Mouse (Mus musculus): ENCODE data around the gene Tent4a. TPM values are rescaled to one million over a fixed set of nuclear protein-coding genes. Genes with fewer than 3 reads are reported as not detected.
A peak's percentile ranks its signal among the peaks of the same experiment; 100 is the strongest.

The Tent4a gene
- polyA plus RNA-seq, 1 experiment from 2014 or later, result 5.7 TPM

DNA sequence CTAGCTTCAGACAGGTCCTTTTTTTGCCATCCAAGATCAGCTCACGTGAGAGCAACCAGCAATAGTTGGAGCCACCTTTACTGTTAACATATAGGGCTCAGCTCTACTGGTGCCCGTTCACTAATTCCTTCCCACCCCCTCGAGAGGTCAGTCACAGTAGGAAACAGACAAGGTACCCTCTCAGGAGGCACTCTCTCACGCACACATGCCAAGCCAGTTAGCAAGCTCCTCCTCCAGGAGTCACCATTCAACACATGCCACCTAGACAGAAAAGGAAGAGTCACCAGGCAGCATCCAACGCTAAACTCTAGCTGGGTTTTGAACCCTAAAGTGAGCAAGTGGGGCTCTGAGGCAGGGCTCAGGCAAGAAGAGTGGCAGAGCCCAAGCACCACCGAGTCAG is 3.0 kb downstream of the Tent4a start:
- WGBS, result 33% methylated on average over 6 of the region's 6 CpGs
- H3K9ac ChIP-seq, result peak overlapping the region; percentile 32; the same call in 1 of the 2 replicates
- no peak overlapping the region for H3K27ac ChIP-seq
- no peaks in the 10 kb centered on the region for H3K9me3 ChIP-seq
- peaks cover 11% of the 10 kb centered on the region for H3K36me3 ChIP-seq
- peak overlapping the region; percentile 66 for H3K4me3 ChIP-seq
- no peak for ATAC-seq (ENCODE audit: borderline replicate concordance, extremely low read depth, low FRiP score, low TSS enrichment)
- peaks cover 53% of the 10 kb centered on the region for H3K4me1 ChIP-seq
- H3K27me3 ChIP-seq, result no peaks in the 10 kb centered on the region
- peak overlapping the region; percentile 77 for H3K4me2 ChIP-seq

DNA sequence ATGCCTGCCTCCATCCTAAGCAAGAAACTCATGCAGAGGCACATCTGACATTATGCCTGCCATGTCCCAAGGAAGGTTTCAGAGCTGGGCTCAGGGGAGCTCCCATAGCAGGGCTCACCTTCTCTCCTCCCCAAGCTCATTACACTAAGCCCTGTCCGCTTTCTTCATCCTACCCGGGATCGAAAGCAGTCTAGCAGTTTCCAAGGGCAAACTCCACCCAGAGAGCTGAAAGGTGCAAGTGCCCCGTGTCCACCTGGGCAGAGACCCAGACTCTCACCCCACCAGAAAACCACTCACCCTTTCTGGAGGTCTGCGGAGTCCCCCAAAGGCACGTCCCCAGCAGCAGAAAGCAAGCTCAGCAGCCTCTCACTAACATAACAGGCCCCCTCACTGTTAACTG is 3.5 kb downstream of the Tent4a start:
- Histone ChIP-seq H3K36me3 (peaks cover 11% of the 10 kb centered on the region), H3K27me3 (no peaks in the 10 kb centered on the region), H3K9me3 (no peaks in the 10 kb centered on the region), H3K4me3 (peak overlapping the region; percentile 66), H3K27ac (no peak overlapping the region), H3K4me2 (peak overlapping the region; percentile 77), H3K4me1 (peaks cover 52% of the 10 kb centered on the region), H3K9ac (peak overlapping the region; percentile 32; the same call in 1 of the 2 replicates)
- 80% methylated on average over 6 of the region's 6 CpGs for WGBS
- no peak for ATAC-seq (ENCODE audit: borderline replicate concordance, extremely low read depth, low FRiP score, low TSS enrichment)

DNA sequence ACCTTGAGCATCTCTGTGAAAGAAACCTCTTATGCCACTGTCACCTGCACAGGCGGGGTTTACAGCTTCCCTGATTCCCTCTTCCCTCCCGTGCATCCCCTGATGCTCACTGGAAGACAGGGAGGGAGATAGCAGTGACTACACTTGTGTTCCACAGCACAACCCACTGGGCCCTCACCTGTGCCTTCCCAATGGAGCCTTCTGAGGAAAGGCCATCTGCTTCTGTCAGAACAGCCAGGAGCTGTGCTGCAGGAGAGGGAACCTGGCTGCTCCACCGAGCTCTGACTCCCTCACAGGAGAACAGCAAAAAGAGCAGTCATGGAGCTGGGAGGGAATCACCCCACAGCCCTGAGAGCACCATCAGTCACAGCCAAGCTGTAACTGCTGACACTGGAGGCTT is 4.3 kb downstream of the Tent4a start:
- WGBS, result 81% methylated on average over 3 of the region's 3 CpGs
- H3K27me3 ChIP-seq, result no peaks in the 10 kb centered on the region
- no peak overlapping the region for H3K27ac ChIP-seq
- H3K4me3 ChIP-seq, result no peak overlapping the region
- H3K9ac ChIP-seq, result no peak overlapping the region
- H3K9me3 ChIP-seq, result no peaks in the 10 kb centered on the region
- H3K36me3 ChIP-seq, result peaks cover 11% of the 10 kb centered on the region
- H3K4me2 ChIP-seq, result no peak overlapping the region
- no peak for ATAC-seq (ENCODE audit: borderline replicate concordance, extremely low read depth, low FRiP score, low TSS enrichment)
- peaks cover 54% of the 10 kb centered on the region for H3K4me1 ChIP-seq

DNA sequence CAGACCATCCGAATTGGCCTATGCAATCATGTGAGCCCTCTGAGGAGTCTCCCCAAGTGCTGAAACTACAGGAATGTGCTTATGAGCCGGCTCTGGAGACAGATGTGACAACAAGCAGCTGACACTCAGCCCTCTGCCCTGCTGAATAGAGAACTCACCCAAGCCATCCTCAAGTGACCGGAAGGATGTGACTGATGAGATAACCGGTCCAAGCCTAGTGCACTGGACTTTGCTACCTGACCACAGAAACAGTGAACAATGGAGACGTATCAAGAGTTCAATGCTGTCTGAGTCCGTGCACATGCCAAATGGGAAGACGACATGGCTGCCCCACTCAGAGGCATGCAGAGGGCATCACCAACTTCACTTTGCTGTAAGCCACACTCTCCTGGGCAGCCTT is 5.9 kb downstream of the Tent4a start:
- H3K4me2 ChIP-seq, result no peak overlapping the region
- peaks cover 11% of the 10 kb centered on the region for H3K36me3 ChIP-seq
- H3K4me3 ChIP-seq, result no peak overlapping the region
- H3K4me1 ChIP-seq, result peaks cover 69% of the 10 kb centered on the region
- no peak overlapping the region for H3K9ac ChIP-seq
- 67% methylated on average over 7 of the region's 7 CpGs for WGBS
- H3K27me3 ChIP-seq, result no peaks in the 10 kb centered on the region
- ATAC-seq (ENCODE audit: borderline replicate concordance, extremely low read depth, low FRiP score, low TSS enrichment), result no peak
- no peak overlapping the region for H3K27ac ChIP-seq
- H3K9me3 ChIP-seq, result no peaks in the 10 kb centered on the region

DNA sequence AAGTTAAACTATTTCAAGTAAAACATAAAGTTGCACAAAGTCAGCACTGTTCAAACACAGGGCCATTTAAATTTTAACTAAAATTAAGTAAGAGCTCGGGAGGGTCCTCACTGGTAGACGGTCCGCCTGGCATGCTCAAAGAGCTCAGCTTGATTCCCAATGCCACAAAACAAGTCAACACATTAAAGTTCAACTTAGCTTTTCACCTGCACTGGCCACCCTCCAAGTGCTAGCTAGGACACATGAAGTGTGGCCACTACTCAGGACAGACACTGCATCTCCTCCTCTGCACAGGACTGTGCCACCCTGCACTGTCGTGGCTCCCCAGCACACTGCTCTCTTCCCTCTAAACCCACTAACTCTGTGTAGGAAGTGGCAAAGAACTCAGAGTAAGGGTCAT is 8.6 kb downstream of the Tent4a start:
- peak overlapping the region; percentile 45; the same call in 1 of the 2 replicates for H3K27ac ChIP-seq
- ATAC-seq (ENCODE audit: borderline replicate concordance, extremely low read depth, low FRiP score, low TSS enrichment), result no peak
- WGBS, result 57% methylated on average over 4 of the region's 4 CpGs
- no peak overlapping the region for H3K4me3 ChIP-seq
- H3K4me2 ChIP-seq, result peak overlapping the region; percentile 20
- H3K9ac ChIP-seq, result no peak overlapping the region
- H3K36me3 ChIP-seq, result peaks cover 11% of the 10 kb centered on the region
- H3K27me3 ChIP-seq, result no peaks in the 10 kb centered on the region
- no peaks in the 10 kb centered on the region for H3K9me3 ChIP-seq
- H3K4me1 ChIP-seq, result peaks cover 52% of the 10 kb centered on the region

DNA sequence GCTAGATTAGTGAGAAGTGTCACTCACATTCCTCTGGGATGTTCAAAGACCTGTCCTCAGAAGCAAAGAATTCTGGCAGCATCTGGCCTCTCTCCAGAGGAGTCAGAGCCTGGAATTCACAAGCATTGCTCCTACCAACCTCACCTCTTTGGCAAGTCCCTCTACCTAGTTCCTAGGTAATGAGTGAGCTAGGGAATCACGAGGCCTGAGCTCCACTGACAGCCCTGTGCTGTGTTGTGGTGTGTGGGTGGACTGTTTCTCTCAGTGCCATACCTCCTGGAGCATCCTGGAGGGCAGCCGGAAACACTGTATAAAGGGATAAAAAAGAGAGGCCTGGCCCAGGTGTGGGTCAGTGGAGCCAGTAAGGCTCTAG is 10.3 kb downstream of the Tent4a start:
- no peak for ATAC-seq (ENCODE audit: borderline replicate concordance, extremely low read depth, low FRiP score, low TSS enrichment)
- no peak overlapping the region for H3K4me3 ChIP-seq
- H3K27ac ChIP-seq, result no peak overlapping the region
- no peak overlapping the region for H3K9ac ChIP-seq
- 0 out of 2 replicates have a peak, but pooled peaks cover under 1% of the 10 kb centered on the region for H3K36me3 ChIP-seq
- H3K27me3 ChIP-seq, result no peaks in the 10 kb centered on the region
- H3K4me1 ChIP-seq, result peaks cover 47% of the 10 kb centered on the region
- H3K9me3 ChIP-seq, result no peaks in the 10 kb centered on the region
- H3K4me2 ChIP-seq, result no peak overlapping the region
- 68% methylated on average over 2 of the region's 2 CpGs for WGBS

DNA sequence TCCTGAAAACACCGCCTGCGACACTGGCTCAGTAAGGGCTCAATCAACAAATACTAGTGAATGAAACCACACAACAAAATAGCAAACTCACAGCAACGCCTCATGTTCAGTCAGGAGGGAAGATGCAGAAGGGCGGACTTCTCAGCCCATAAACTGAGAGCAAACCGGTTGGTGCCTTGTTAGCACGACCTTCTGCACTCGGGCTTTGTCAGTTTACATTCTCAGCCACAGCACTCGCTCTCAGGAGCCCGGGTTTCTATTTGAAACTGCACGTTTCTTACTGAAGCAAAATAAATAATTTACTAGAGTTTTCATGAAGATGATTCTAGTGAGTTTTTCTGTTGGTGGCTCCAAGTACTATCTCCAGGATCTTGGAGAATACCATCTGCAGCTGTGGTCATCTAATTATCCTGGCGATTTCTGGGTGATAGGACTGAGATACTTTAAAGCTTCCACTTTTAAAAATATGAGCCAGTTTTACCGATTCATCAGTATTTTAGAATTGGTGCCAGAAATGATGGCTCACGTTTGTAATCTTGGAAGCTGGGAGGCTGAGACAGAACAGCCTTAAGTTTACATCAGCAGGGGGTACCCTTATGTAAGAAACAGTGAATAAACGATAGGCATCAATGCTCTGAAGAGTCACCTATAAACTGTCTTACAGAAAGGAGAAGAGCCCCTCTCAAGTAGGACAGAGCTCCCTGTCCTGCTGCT is 10.8 kb downstream of the Tent4a start:
- no peaks in the 10 kb centered on the region for H3K9me3 ChIP-seq
- H3K4me3 ChIP-seq, result no peak overlapping the region
- H3K4me2 ChIP-seq, result no peak overlapping the region
- ATAC-seq (ENCODE audit: borderline replicate concordance, extremely low read depth, low FRiP score, low TSS enrichment), result no peak
- H3K36me3 ChIP-seq, result no peaks in the 10 kb centered on the region
- peaks cover 47% of the 10 kb centered on the region for H3K4me1 ChIP-seq
- H3K27me3 ChIP-seq, result no peaks in the 10 kb centered on the region
- H3K9ac ChIP-seq, result no peak overlapping the region
- no peak overlapping the region for H3K27ac ChIP-seq
- 31% methylated on average over 14 of the region's 14 CpGs for WGBS

DNA sequence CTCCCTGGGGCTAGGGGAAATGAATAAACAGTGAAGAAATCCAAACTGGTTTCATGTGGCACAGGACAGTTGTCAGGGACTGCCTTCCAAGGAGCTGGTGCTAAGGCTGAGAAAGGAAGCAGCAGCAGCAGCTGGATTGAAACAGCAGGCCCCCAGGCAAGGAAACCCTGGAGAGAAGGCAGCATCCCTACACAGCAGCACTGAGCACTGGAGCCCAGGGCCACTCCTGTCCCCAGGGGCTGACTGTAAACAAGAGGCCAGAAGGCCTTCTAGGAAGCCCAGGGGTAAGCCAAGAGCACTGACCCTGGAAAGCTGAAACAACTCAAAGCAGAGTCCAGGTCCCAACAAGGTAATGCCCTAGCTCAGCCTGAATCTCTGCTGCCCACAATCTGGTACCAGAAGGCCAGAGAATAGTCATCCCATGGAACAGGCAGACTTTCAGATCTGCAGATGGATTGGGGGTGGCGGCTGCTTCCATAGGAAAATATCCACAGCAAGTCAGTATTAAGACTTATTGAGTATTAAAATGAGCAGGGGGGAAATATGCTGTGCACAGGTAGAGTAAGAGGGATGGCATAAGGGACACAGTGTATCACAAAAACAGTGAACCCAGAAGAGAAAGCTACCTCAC is 12.1 kb downstream of the Tent4a start:
- no peak overlapping the region for H3K9ac ChIP-seq
- H3K9me3 ChIP-seq, result no peaks in the 10 kb centered on the region
- 93% methylated on average over 1 of the region's 1 CpGs for WGBS
- no peaks in the 10 kb centered on the region for H3K27me3 ChIP-seq
- H3K4me3 ChIP-seq, result no peak overlapping the region
- H3K4me2 ChIP-seq, result no peak overlapping the region
- H3K27ac ChIP-seq, result no peak overlapping the region
- H3K4me1 ChIP-seq, result peaks cover 50% of the 10 kb centered on the region
- H3K36me3 ChIP-seq, result no peaks in the 10 kb centered on the region
- no peak for ATAC-seq (ENCODE audit: borderline replicate concordance, extremely low read depth, low FRiP score, low TSS enrichment)

DNA sequence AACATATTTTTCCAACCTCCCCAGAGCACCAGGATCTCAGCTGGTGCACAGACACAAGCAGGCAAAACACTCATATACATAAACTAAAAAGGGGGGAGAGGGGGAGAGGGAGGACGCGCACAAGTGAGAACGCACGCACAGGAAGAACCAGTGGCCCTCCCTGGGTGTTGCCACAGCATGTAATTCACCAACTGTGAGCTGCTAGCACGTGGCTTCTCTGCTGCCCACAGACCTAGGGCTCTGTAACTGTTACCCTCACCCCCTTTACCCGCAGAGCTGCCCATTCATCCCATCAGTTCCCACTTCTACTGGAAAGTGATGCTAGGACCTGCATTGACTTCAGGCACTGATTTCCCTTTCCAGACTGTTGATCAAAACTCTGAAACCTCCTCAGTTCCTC is 15.3 kb downstream of the Tent4a start:
- Histone ChIP-seq H3K4me1 (peaks cover 21% of the 10 kb centered on the region), H3K27ac (no peak overlapping the region)
- ATAC-seq (ENCODE audit: borderline replicate concordance, extremely low read depth, low FRiP score, low TSS enrichment), result no peak

DNA sequence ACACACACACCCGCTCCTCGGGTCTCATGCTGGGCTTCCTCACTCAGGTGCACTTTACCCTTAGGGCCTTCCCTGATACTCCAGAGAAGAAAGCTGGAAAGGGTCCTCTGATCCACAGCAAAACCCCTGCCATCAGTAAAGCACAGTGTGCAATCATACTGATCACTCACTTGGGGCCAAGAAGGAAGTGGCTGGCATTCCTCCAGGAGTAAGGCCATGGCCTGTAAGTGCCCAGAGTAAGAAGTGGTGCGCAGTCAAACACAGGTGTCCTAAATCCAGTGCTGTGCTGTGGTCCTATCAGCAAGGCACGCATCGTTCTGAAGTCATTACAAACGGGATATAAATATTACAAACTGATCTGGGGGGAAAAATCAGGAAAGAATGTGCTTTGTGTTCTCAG is 17.0 kb downstream of the Tent4a start:
- H3K4me1 ChIP-seq, result peaks cover 15% of the 10 kb centered on the region
- H3K27ac ChIP-seq, result no peak overlapping the region
- H3K9me3 ChIP-seq, result no peaks in the 10 kb centered on the region
- WGBS, result 45% methylated on average over 6 of the region's 6 CpGs
- no peaks in the 10 kb centered on the region for H3K27me3 ChIP-seq
- H3K4me3 ChIP-seq, result no peak overlapping the region
- no peak overlapping the region for H3K4me2 ChIP-seq
- H3K9ac ChIP-seq, result no peak overlapping the region
- H3K36me3 ChIP-seq, result peaks cover 8% of the 10 kb centered on the region
- ATAC-seq (ENCODE audit: borderline replicate concordance, extremely low read depth, low FRiP score, low TSS enrichment), result 0 out of 2 replicates have a peak, but pooled peaks have one; percentile 31

More for the DNA sequence above, 15.3 kb downstream of the Tent4a start:
- no peaks in the 10 kb centered on the region for H3K27me3 ChIP-seq
- H3K9ac ChIP-seq, result no peak overlapping the region
- no peak overlapping the region for H3K4me3 ChIP-seq
- WGBS, result 81% methylated on average over 6 of the region's 6 CpGs
- no peaks in the 10 kb centered on the region for H3K36me3 ChIP-seq
- H3K4me2 ChIP-seq, result no peak overlapping the region
- no peaks in the 10 kb centered on the region for H3K9me3 ChIP-seq

DNA sequence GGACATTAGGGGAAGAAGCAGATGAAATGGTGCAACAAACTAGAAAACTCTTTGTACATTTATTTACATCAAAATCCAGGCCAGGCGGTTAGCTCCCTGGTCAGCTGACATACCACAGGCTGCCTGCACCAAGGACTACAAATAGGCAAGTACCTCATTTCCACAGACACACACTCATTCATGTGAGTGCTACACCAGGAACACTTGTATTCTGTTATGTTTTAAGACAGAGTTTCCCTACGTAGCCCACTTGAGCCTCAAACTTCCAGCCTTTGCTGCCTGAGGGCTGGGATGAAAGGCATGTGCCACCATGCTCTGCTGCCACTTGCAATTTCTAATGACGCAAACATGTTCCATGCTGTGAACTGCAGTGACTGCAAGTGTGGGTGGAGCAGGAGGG is 19.3 kb downstream of the Tent4a start:
- no peak overlapping the region for H3K9ac ChIP-seq
- H3K27me3 ChIP-seq, result no peaks in the 10 kb centered on the region
- no peak overlapping the region for H3K27ac ChIP-seq
- no peak overlapping the region for H3K4me3 ChIP-seq
- no peak for ATAC-seq (ENCODE audit: borderline replicate concordance, extremely low read depth, low FRiP score, low TSS enrichment)
- H3K36me3 ChIP-seq, result peaks cover 27% of the 10 kb centered on the region
- no peaks in the 10 kb centered on the region for H3K9me3 ChIP-seq
- WGBS, result 72% methylated on average over 3 of the region's 3 CpGs
- H3K4me1 ChIP-seq, result peaks cover 11% of the 10 kb centered on the region
- H3K4me2 ChIP-seq, result no peak overlapping the region

DNA sequence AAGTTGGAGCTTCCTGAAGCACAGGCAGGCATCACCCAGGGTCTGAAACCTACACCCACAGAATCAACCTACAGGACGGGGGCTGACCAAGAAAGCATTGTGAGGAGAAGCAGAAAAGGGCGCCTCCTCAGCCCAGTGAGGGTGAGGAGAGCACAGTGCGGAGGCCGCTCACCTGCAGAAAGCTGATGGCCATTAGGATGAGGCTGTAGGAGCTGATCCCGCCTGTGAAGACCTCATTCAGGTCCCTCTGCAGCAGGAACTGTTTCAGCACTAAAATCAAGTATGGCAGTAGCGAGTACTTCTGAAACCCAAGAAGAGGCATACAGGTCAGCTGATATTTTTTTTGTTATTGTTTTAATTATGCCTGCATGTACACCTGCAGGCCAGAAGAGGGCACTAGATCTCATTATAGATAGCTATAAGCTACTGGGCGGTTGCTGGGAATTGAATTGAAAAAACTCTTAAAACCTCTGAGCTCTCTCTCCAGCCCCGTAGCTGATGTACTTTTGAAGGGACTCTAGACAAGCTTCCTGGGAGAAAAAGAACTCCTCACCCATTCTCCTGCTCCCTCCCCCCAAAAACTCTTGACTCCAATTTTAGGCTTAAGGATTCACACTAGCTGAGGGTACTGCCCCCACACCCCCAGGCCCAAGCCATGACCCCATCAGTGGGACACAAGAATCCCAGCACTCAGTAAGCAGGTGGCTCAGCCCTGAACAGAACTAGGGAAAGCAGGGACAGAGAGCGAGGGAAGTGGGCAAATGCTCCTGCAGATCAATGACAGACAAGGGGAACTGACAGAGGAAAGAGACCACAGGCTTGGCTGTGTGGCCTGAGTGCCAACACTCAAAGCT is 24.8 kb downstream of the Tent4a start:
- no peak overlapping the region for H3K4me2 ChIP-seq
- H3K36me3 ChIP-seq, result peaks cover 76% of the 10 kb centered on the region
- no peak overlapping the region for H3K9ac ChIP-seq
- H3K4me3 ChIP-seq, result no peak overlapping the region
- H3K27ac ChIP-seq, result no peak overlapping the region
- H3K4me1 ChIP-seq, result no peaks in the 10 kb centered on the region
- WGBS, result 61% methylated on average over 9 of the region's 9 CpGs
- H3K9me3 ChIP-seq, result no peaks in the 10 kb centered on the region
- H3K27me3 ChIP-seq, result no peaks in the 10 kb centered on the region
- 0 out of 2 replicates have a peak, but pooled peaks have one; percentile 41 for ATAC-seq (ENCODE audit: borderline replicate concordance, extremely low read depth, low FRiP score, low TSS enrichment)

Measured in lung, embryonic 15.5 days (tissue).